Mouse (Mus musculus): ENCODE measurements around the gene Gm20388. TPM values are rescaled to one million over a fixed set of nuclear protein-coding genes. Genes with fewer than 3 reads are reported as not detected.

Gene Gm20388
- total RNA-seq, 2 experiments from 2014 or later: 2.2 to 7.6 TPM

DNA sequence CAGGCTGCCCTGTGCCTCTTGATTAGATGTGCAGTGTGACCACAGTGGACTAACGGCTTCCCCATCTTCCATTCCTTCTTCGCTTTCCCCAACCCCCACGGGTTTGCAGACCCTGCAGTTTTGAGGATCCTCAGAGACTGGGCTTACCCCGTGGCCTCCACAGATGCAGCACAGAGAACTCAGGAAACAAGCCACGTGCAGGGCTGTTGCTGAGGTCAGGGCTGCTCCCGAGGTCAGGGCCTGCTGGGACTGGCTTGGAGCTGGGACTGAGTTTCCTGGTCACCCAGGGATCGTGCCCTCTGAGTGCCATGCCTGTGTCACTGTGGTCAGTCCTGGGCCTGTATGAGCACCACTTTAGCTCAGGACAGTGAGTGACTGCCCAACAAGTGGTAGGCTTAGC, 2554.3 kb downstream of the Gm20388 start:
- TF ChIP-seq CTCF (conservative IDR thresholded peaks at IDR 0.05): no peak
- no peak overlapping the region for H3K27ac ChIP-seq
- DNase-seq (ENCODE audit: low spot score in 2 of 2): no peak
- H3K4me3 ChIP-seq: no peak overlapping the region

DNA sequence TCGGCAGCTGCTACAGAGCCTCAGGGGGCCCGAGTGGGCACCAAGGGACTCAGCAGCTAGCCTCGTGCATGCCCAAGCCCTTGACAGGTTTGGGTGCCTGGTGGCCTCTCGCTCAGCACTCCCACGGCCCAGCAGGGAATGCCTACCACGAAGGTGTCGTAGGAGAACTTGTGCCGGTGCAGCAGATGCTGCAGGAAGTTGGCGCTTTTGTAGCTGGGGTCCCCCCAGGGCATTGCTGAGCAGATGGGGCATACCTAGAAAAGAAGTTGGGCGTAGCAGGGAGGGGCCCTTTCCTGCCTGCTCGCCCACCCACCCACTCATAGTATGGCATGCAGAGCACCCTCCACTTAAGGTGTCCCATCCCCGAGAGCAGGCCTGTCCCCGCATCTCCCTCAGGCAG, 2557.2 kb downstream of the Gm20388 start:
- no peak for DNase-seq (ENCODE audit: low spot score in 2 of 2)
- no peak overlapping the region for H3K4me3 ChIP-seq
- no peak for TF ChIP-seq CTCF (conservative IDR thresholded peaks at IDR 0.05)
- no peak overlapping the region for H3K27ac ChIP-seq

DNA sequence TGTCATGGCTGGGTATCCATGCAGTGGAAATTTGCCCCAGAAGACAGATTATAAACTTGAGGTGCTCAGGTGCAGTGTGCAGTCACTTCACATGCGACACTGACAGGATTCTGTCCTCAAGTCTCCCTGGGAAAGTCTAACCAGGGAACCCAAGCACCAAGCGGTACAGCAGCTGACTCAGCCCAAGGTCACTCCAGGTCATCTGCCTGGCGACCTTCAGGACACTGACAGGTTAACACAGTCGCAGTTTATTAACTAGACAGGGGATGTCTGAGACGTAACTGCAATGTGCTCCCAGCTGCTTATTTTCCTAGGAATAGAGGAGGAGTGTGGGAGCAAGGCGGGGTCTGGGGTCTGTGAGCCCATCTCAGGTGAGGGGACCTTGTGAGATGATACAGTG, 2558.8 kb downstream of the Gm20388 start:
- Histone ChIP-seq H3K4me3 (no peak overlapping the region), H3K27ac (no peak overlapping the region)
- no peak for DNase-seq (ENCODE audit: low spot score in 2 of 2)
- TF ChIP-seq CTCF (conservative IDR thresholded peaks at IDR 0.05): no peak

DNA sequence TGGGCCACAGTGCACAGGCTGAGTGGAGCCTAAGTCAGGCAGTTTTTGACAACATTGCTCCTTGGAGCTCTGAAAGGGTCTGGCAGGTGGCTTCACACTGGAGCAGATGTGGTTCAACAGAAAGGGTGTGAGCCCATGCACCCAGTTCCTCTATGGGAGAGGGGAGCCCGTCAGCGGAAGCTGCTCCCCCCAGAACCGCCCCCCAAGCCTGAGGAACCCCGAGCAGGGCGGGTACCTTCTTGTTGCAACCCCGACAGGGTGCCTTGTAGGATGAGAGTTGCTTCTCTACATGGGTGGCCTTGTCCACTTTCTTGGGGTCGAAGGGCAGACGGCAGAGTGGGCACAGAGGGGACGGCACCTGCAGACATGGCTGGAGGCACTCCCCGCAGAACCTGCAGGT, 2559.3 kb downstream of the Gm20388 start:
- Histone ChIP-seq H3K4me3 (no peak overlapping the region), H3K27ac (no peak overlapping the region)
- no peak for TF ChIP-seq CTCF (conservative IDR thresholded peaks at IDR 0.05)
- DNase-seq (ENCODE audit: low spot score in 2 of 2): no peak

DNA sequence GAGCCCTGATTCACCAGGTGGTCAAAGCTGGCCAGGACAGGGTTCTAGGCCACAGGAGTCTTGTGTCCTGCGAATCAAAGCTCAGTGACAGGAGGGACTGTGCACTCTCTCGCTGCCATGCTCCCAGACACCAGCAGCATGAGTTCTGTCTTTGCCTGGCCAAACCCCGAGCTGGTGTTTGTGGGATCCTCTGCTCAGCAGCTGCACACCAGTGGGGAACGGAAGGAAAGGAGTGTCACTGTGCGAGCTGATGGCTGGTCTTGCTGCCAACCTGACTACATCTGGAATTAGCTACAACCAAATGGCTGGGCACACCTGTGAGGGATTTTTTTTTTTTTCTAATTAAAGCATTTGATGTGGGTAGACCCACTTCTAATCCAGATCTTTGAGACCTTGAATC, 2560.1 kb downstream of the Gm20388 start:
- no peak for TF ChIP-seq CTCF (conservative IDR thresholded peaks at IDR 0.05)
- H3K4me3 ChIP-seq: no peak overlapping the region
- DNase-seq (ENCODE audit: low spot score in 2 of 2): no peak
- no peak overlapping the region for H3K27ac ChIP-seq

DNA sequence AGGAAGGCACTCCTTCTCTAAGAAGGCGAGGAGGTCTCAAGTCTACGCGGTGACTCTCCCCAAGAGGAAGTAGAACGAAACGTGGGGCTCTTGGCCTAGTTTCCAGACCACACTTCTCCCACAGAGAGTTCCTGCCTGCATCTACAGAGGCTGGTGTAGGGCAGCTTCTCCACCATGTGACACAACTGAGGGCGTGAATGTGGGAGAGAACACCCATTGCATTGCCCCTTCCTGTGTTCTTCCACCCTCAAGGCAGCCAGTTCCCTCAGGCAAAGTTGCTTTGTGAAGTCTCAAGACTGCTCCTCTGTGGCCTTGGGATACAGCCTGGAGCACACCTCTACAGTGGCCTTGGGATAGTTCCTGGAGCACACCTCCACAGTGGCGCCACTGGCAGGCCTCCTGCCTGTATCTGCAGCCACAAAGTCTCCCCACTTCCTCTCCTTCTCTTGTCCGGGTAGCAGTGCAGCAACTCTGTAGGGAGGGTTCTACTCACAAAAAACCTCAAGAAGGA, 2563.3 kb downstream of the Gm20388 start:
- peak overlapping the region; percentile 36; the same call in 1 of the 2 replicates for H3K27ac ChIP-seq
- no peak overlapping the region for H3K4me3 ChIP-seq
- no peak for DNase-seq (ENCODE audit: low spot score in 2 of 2)
- TF ChIP-seq CTCF (conservative IDR thresholded peaks at IDR 0.05): no peak

DNA sequence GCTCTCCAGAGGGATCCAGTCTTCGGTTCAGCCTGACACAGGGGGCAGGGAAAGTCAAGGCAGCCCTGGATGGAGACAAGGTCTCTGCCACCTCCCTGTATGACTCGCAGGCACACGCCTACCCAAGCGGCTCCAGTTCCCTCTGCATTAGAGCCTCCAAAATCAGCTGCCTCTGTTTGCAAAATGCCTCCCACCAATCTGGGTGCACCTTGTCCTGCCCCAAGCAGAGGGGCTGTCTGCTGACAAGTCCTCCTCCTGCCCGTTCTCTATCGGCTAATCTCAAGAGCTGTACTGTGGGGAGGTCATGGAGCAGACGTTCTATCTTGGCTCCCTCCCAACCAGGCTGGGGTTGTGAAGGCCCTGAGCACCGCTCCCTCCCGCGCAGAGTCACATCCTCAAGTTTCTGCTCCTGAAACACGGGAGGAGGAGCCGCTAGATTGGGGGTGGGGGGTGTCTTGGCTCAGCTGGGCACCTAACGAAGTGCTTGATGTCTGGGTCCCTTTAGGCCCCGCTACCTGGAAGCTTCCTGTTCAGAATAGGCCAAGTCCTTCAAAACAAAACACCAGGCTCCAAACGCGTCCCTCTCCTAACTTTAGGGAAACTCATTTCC, 2564.4 kb downstream of the Gm20388 start:
- no peak for TF ChIP-seq CTCF (conservative IDR thresholded peaks at IDR 0.05)
- Histone ChIP-seq H3K4me3 (peak overlapping the region; percentile 94), H3K27ac (peak overlapping the region; percentile 95)
- peak in 1 of 2 experiments; percentile 28 for DNase-seq (ENCODE audit: low spot score in 2 of 2)

DNA sequence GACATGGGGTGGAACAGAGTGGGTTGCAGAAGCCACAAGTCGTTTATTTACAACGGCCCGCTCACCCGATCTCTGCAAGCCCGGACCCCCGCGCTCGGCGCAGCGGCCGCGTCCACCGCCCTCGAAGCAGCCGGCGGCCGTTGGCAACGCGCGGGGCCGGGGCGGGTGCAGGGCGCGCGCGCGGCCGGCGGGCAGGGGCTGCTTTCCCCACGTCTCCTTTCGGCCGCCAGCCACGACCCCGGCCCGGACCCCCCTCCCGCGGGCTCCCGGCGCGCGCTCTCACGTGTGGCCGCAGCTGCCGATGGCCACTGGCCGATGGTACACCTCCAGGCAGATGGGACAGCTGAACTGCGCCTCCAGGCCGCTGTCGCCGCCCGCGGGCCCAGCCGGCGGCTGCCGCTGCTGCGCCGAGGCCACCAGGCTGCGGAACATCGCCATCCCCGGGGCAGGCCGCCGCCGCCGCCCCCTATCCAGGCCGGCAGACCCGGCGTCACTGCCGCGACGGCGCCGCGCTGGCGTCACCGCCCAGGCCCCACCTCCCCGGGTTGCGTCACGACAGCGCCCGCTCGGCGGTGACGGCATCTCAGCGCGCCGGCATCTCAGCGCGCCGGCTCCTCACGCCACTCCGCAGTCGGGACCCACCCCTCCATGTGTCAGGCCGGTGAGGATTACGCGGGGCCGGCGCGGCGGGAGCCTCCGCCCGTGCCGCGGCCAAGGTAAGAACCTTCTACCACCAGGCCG, 2565.1 kb downstream of the Gm20388 start, which contains the start of the genes Rnf166 and Ctu2:
Gene Rnf166 (minus strand): TSS at position 485 of the 741 bp plus-strand sequence.
Gene Ctu2 (plus strand): TSS at position 564 of the 741 bp plus-strand sequence.
- peak; percentile 87 to 97 for DNase-seq (ENCODE audit: low spot score in 2 of 2)
- peak within 1 kb of the TSS; percentile 94 for H3K4me3 ChIP-seq

DNA sequence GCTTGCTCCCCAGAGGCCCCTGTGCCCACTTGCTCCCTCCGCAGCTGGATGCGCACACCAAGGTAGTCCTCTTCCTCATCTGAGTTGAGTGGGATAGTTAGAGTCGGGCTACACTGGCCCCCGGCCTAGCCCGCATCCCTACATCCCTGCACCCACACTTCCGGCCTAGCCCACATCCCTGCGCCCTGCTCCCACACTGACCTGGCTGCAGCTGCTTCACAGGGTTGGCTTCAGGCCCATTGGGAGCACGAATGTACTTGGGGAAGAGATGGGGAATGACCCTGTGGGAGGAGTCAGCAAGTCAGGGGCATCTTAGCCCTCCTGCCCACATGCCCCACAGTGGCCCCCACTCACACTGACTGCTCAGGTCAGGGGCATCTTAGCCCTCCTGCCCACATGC, 2571.8 kb downstream of the Gm20388 start:
- H3K27ac ChIP-seq: no peak overlapping the region
- TF ChIP-seq CTCF (conservative IDR thresholded peaks at IDR 0.05): no peak
- H3K4me3 ChIP-seq: no peak overlapping the region
- DNase-seq (ENCODE audit: low spot score in 2 of 2): no peak

More for the DNA sequence above, 2565.1 kb downstream of the Gm20388 start, which contains the start of the genes Rnf166 and Ctu2:
- peak within 1 kb of the TSS; percentile 95 for H3K27ac ChIP-seq
- no peak for TF ChIP-seq CTCF (conservative IDR thresholded peaks at IDR 0.05)

DNA sequence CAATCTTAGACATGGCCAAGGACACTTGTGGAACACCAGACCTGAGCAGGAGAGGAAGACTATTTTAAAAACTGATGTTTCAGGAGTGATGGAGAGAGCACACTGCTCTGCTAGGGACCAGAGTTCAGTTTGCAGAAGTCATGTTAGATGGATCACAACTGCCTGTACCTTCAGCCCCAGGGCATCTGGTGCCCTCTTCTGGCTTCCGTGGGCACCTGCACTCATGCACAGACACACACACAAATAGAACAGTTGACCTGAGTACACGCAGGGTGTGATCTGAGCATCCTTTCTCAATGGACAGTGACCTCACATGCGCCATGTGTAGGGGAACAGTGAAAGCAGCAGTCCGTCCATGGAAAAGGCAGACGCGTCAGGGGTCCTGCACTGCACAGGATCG, 2573.2 kb downstream of the Gm20388 start:
- Histone ChIP-seq H3K4me3 (no peak overlapping the region), H3K27ac (no peak overlapping the region)
- DNase-seq (ENCODE audit: low spot score in 2 of 2): no peak
- TF ChIP-seq CTCF (conservative IDR thresholded peaks at IDR 0.05): peak; percentile 42

DNA sequence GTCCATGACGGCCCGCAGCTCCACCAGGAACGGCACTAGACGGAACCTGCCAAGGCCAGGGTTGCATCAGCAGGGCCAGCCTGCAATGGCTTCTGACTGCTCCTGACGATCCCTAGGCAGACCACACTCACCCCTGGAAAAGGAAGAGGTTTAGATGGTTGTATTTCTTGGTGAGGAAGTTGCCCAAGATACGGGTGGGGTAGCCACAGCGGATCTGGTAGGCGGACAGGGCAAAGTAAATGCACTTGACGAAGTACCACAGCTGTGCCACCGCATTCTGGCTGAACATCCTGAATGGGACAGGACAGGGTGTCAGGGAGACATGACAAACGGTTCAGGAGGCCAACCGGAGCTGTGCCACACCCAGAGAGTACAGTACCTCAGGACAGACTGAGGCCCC, 2574.2 kb downstream of the Gm20388 start:
- no peak for DNase-seq (ENCODE audit: low spot score in 2 of 2)
- TF ChIP-seq CTCF (conservative IDR thresholded peaks at IDR 0.05): no peak
- no peak overlapping the region for H3K4me3 ChIP-seq
- H3K27ac ChIP-seq: no peak overlapping the region

DNA sequence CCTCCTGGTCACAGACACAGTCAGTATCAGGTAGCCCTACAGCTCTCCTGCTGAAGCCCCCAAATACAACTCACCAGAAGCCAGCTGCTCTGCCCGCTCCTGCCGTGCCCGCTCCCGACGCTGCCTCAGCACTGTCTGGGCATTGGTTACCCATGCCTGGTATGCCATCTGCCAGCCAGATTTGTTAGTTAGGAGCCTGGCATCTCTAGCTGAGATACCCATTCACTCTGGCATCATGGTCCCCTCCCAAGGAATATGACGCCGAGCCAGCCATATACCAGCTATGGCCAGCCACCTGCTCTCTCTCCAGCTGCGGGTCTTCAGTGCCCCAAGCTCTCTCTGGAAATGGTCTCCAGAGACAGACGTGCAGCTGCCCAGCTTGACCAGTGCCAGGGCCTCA, 2577.7 kb downstream of the Gm20388 start:
- DNase-seq (ENCODE audit: low spot score in 2 of 2): peak; percentile 55
- no peak for TF ChIP-seq CTCF (conservative IDR thresholded peaks at IDR 0.05)
- H3K27ac ChIP-seq: no peak overlapping the region

DNA sequence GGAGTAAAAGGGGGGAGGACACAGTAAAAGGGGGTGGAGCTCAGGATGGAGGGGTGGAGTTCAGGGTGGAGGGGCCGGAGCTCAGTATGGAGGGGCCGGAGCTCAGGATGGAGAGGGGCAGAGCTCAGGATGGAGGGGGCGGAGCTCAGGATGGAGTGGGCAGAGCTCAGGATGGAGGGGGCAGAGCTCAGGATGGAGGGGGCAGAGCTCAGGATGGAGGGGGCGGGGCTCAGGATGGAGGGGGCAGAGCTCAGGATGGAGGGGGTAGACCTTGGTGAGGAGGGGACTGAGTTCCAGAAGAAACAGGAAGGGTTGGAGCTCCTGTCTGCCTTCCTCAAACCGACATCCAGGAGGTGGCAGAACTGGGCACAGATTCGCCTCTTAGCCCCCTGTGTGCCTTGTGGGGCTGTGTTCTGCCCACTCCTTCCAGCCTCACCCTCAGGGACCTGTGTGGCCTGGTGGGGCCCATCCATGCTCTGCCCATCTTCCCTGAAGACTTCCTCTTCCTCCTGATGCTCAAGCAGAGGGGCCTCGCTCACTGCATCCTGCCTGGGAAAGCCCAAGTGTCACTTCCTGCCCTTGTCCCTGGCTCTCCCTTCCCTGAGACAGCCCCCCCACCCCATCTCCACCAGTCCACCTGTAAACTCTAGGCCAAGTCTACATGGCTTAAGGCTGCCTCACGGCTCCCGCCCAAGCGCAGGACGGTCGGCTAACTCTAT, 2586.5 kb downstream of the Gm20388 start:
- DNase-seq (ENCODE audit: low spot score in 2 of 2): no peak
- no peak overlapping the region for H3K4me3 ChIP-seq
- TF ChIP-seq CTCF (conservative IDR thresholded peaks at IDR 0.05): no peak
- H3K27ac ChIP-seq: no peak overlapping the region

More for the DNA sequence above, 2577.7 kb downstream of the Gm20388 start:
- no peak overlapping the region for H3K4me3 ChIP-seq
